Mouse (Mus musculus) kidney, postnatal 14 days (tissue): ENCODE measurements around the gene Spef2.

Experiments
- DNase-seq: peaks from one replicate; pipeline ENCODE4 v3.0.0; 2022; ENCODE audit warnings: mixed read lengths

Gene Spef2

DNA sequence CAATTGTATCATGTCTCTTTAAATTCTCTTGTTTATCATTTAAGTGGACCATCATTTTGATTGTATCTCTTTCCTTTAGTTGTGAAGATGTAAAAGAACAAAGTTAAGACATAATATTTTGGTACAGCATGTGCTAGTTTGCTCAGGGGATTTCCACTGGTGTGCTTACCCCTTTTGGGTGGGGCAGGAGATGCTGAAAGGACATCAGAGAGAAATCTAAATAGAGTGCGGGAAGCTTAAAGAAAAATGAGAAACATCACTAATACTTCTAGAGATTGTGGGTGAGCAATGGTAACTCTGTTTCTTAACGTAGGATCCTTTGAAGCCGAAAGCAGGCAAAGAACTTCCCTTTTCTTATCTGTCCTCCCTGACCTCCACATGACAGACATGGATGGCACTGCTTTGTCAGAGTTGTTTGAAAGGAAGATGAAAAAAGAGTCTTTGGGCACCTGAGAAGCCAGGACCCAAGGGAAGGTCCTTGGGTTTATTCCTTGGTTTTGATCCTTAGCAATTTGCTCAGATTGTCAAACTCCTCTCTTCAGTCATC, 215.2 kb downstream of the Spef2 start:
- no peak for DNase-seq

DNA sequence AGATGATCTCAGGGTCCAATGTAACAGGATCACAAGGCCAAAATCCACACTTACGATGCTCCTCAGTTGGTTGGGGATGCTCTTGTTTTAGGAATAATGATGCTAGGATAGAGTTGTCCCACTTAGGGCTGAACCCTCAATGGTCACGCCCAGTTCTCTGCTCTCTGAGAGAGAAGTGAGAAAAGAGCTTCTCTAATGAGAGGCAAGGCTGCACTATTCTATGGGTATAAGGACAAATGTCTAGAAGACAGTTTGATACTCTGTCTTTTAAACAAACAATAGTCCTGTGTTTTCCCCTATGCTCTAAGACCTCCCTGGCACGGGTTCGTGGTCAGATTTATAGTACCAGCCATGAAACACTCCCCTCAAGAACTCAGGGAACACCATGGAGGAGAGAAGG, 218.6 kb downstream of the Spef2 start, which contains the start of gene Il7r:
TSS of gene Il7r (minus strand) at position 101 of the 400 bp plus-strand sequence.
- no peak for DNase-seq

DNA sequence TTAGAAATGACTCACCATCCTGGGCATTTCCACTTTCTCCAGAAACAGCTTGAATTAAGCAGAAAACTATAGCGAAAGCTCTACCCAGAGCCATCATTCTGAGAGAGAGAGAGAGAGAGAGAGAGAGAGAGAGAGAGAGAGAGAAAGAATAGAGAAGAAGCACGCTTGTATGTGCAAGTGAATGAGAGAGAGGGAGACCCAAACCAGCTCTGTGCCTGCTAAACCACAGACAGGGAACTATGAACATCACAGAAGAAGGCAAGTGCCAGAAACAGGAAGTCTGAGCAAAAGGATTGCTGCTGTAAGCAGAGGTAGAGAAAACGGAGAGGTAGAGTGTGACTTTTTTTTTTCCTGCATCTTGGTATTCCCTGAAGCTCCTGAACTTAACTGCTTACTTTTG, 219.0 kb downstream of the Spef2 start:
- DNase-seq, result no peak
